Comparison of ENCODE assay signal across 15 mouse cellular contexts in the genomic region with DNA sequence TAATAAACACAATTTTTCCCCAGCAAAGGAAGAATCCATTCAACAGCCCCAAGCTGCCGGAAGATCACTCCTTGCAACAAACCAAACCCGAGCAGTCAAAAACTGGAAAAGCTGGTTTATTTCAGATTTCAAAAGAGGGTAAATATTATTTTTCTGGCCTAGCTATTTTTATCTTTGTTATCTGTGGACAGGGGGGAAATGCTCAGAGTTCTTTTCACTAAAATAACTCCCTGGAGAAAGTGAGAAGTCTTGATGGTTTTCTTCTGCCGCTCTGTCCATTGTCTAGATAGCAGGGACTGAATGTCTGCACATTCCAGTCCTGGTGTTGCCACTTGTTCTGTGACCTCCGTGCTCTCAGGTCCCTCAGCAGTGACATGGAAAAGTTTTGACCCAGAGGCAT. TPM values are rescaled to one million over a fixed set of nuclear protein-coding genes. Genes with fewer than 3 reads are reported as not detected.
DNase-seq lines count a peak whose midpoint lies in the region; ATAC-seq lines count a peak whose summit lies in the region.
"Had no signal": no experiment of that assay in that cellular context is flagged by ENCODE, and none has a peak within 500 bp of the region (broad histone marks: within the 10 kb centered on the region; RNA-seq: fewer than 3 reads in every experiment).

No protein-coding gene starts in this region.

- DNase-seq in kidney, postnatal 25 days = no peak
- no peak for DNase-seq in left cerebral cortex, postnatal 36 days (ENCODE audit: low spot score in 2 of 2)
- no peak for DNase-seq in forebrain, embryonic 14.5 days (ENCODE audit: low spot score)
- DNase-seq: liver, embryonic 13.5 days; right cerebral cortex, postnatal 14 days had no signal

- no peaks in the 10 kb centered on the region for H3K27me3 ChIP-seq in kidney, embryonic 16.5 days (ENCODE audit: insufficient read depth, low read length)
- no peaks in the 10 kb centered on the region for H3K27me3 ChIP-seq in heart, embryonic 15.5 days
- no peaks in the 10 kb centered on the region for H3K27me3 ChIP-seq in lung, embryonic 15.5 days
- H3K27me3 ChIP-seq in stomach, embryonic 16.5 days (ENCODE audit: control insufficient read depth, insufficient read depth, low read length) = no peaks in the 10 kb centered on the region
- H3K27me3 ChIP-seq in forebrain, embryonic 14.5 days (replicated peaks; ENCODE audit: control insufficient read depth, insufficient read depth, low read length) = no peaks in the 10 kb centered on the region
- H3K27me3 ChIP-seq: embryonic facial prominence, embryonic 15.5 days; forebrain, embryonic 12.5 days; liver, embryonic 13.5 days had no signal

- intact Hi-C loops in left cerebral cortex, postnatal 36 days (cut with DNase I) = no loop called here

- H3K27ac ChIP-seq in kidney, embryonic 16.5 days (ENCODE audit: low read length) = peak overlapping the region; percentile 46; the same call in 1 of the 2 replicates
- peak overlapping the region; percentile 14; the same call in 1 of the 2 replicates for H3K27ac ChIP-seq in heart, embryonic 15.5 days
- H3K27ac ChIP-seq in lung, embryonic 15.5 days = peak overlapping the region; percentile 60
- H3K27ac ChIP-seq in stomach, embryonic 16.5 days (ENCODE audit: low read length) = peak overlapping the region; percentile 85
- H3K27ac ChIP-seq in forebrain, embryonic 14.5 days (ENCODE audit: low read depth, low read length) = no peak overlapping the region
- H3K27ac ChIP-seq: embryonic facial prominence, embryonic 15.5 days; forebrain, embryonic 12.5 days; limb, embryonic 10.5 days; liver, embryonic 13.5 days had no signal

- no peak for ATAC-seq in kidney, embryonic 16.5 days (ENCODE audit: low FRiP score, low TSS enrichment)
- 0 out of 2 replicates have a peak, but pooled peaks have one; percentile 31 for ATAC-seq in heart, embryonic 15.5 days (replicated peaks; ENCODE audit: insufficient number of reproducible peaks, insufficient read depth, low FRiP score, low read depth)
- ATAC-seq in lung, embryonic 15.5 days (ENCODE audit: borderline replicate concordance, extremely low read depth, low FRiP score, low TSS enrichment) = no peak; the same call in 1 of the 2 replicates
- ATAC-seq in stomach, embryonic 16.5 days (ENCODE audit: insufficient read depth, low FRiP score) = peak; percentile 72; the same call in 1 of the 2 replicates
- ATAC-seq in forebrain, embryonic 14.5 days = no peak
- ATAC-seq: CD4-positive, CD25-positive, alpha-beta regulatory T cell, adult 4 months had no signal

- H3K4me3 ChIP-seq in kidney, embryonic 16.5 days (ENCODE audit: low read length) = no peak overlapping the region
- no peak overlapping the region for H3K4me3 ChIP-seq in heart, embryonic 15.5 days
- no peak overlapping the region for H3K4me3 ChIP-seq in lung, embryonic 15.5 days
- no peak overlapping the region for H3K4me3 ChIP-seq in stomach, embryonic 16.5 days (replicated peaks; ENCODE audit: low read length)
- no peak overlapping the region for H3K4me3 ChIP-seq in forebrain, embryonic 14.5 days (ENCODE audit: low read depth, low read length)
- H3K4me3 ChIP-seq: embryonic facial prominence, embryonic 15.5 days; forebrain, embryonic 12.5 days; limb, embryonic 10.5 days; liver, embryonic 13.5 days had no signal

- no peaks in the 10 kb centered on the region for H3K4me1 ChIP-seq in kidney, embryonic 16.5 days (ENCODE audit: insufficient read depth, low read length)
- H3K4me1 ChIP-seq in heart, embryonic 15.5 days (replicated peaks) = peaks cover 7% of the 10 kb centered on the region
- H3K4me1 ChIP-seq in lung, embryonic 15.5 days = peaks cover 15% of the 10 kb centered on the region
- H3K4me1 ChIP-seq in stomach, embryonic 16.5 days (ENCODE audit: control insufficient read depth, insufficient read depth, low read length) = peaks cover 27% of the 10 kb centered on the region
- no peaks in the 10 kb centered on the region for H3K4me1 ChIP-seq in forebrain, embryonic 14.5 days (ENCODE audit: control insufficient read depth, insufficient read depth, low read length)
- H3K4me1 ChIP-seq: embryonic facial prominence, embryonic 15.5 days; forebrain, embryonic 12.5 days; limb, embryonic 10.5 days; liver, embryonic 13.5 days had no signal

- 48% methylated on average over 4 of the region's 4 CpGs for WGBS in kidney, embryonic 16.5 days
- 31% methylated on average over 4 of the region's 4 CpGs for WGBS in heart, embryonic 15.5 days
- WGBS in lung, embryonic 15.5 days = 25% methylated on average over 4 of the region's 4 CpGs
- 24% methylated on average over 4 of the region's 4 CpGs for WGBS in stomach, embryonic 16.5 days
- 84% methylated on average over 4 of the region's 4 CpGs for WGBS in forebrain, embryonic 14.5 days

- H3K9me3 ChIP-seq in kidney, embryonic 16.5 days (ENCODE audit: low read length) = no peaks in the 10 kb centered on the region
- no peaks in the 10 kb centered on the region for H3K9me3 ChIP-seq in heart, embryonic 15.5 days (replicated peaks)
- H3K9me3 ChIP-seq in lung, embryonic 15.5 days = no peaks in the 10 kb centered on the region
- H3K9me3 ChIP-seq in stomach, embryonic 16.5 days (replicated peaks; ENCODE audit: control insufficient read depth, low read length) = no peaks in the 10 kb centered on the region
- H3K9me3 ChIP-seq in forebrain, embryonic 14.5 days (replicated peaks; ENCODE audit: control insufficient read depth, low read length) = no peaks in the 10 kb centered on the region
- H3K9me3 ChIP-seq: embryonic facial prominence, embryonic 15.5 days; forebrain, embryonic 12.5 days; limb, embryonic 10.5 days; liver, embryonic 13.5 days had no signal

- no peak overlapping the region for H3K9ac ChIP-seq in kidney, embryonic 16.5 days (replicated peaks; ENCODE audit: low read length)
- H3K9ac ChIP-seq in heart, embryonic 15.5 days = no peak overlapping the region
- H3K9ac ChIP-seq in lung, embryonic 15.5 days = no peak overlapping the region
- no peak overlapping the region; the same call in 1 of the 2 replicates for H3K9ac ChIP-seq in stomach, embryonic 16.5 days (ENCODE audit: low read length)
- H3K9ac ChIP-seq in forebrain, embryonic 14.5 days (ENCODE audit: low read length) = no peak overlapping the region
- H3K9ac ChIP-seq: embryonic facial prominence, embryonic 15.5 days; forebrain, embryonic 12.5 days; liver, embryonic 13.5 days had no signal

- H3K36me3 ChIP-seq in kidney, embryonic 16.5 days (ENCODE audit: insufficient read depth, low read length) = no peaks in the 10 kb centered on the region
- no peaks in the 10 kb centered on the region for H3K36me3 ChIP-seq in heart, embryonic 15.5 days
- H3K36me3 ChIP-seq in lung, embryonic 15.5 days = no peaks in the 10 kb centered on the region
- H3K36me3 ChIP-seq in stomach, embryonic 16.5 days (ENCODE audit: control insufficient read depth, insufficient read depth, low read length) = no peaks in the 10 kb centered on the region
- no peaks in the 10 kb centered on the region for H3K36me3 ChIP-seq in forebrain, embryonic 14.5 days (ENCODE audit: control insufficient read depth, insufficient read depth, low read length)
- H3K36me3 ChIP-seq: embryonic facial prominence, embryonic 15.5 days; forebrain, embryonic 12.5 days; limb, embryonic 10.5 days; liver, embryonic 13.5 days had no signal

- H3K4me2 ChIP-seq in kidney, embryonic 16.5 days (replicated peaks; ENCODE audit: low read depth, low read length) = no peak overlapping the region
- no peak overlapping the region for H3K4me2 ChIP-seq in heart, embryonic 15.5 days
- no peak overlapping the region for H3K4me2 ChIP-seq in lung, embryonic 15.5 days
- no peak overlapping the region for H3K4me2 ChIP-seq in stomach, embryonic 16.5 days (ENCODE audit: low read depth, low read length)
- no peak overlapping the region for H3K4me2 ChIP-seq in forebrain, embryonic 14.5 days (ENCODE audit: low read length)
- H3K4me2 ChIP-seq: embryonic facial prominence, embryonic 15.5 days; forebrain, embryonic 12.5 days; liver, embryonic 13.5 days had no signal

RNA-seq across cellular contexts. Expression of a gene that starts 53.6 kb away (rescaled TPM):
- polyA plus RNA-seq in kidney, embryonic 16.5 days (2015; fragmentation: Nextera tagmentation; extraction: Ambion mirVana) = 1.2 and 1.3 TPM in 2 replicates
- polyA plus RNA-seq in heart, embryonic 15.5 days (2015; fragmentation: Nextera tagmentation; extraction: Ambion mirVana) = 0.67 and 0.70 TPM in 2 replicates
- 1.6 TPM in 2 replicates for polyA plus RNA-seq in lung, embryonic 15.5 days (2015; fragmentation: Nextera tagmentation; extraction: Ambion mirVana)
- polyA plus RNA-seq in stomach, embryonic 16.5 days (2015; fragmentation: Nextera tagmentation; extraction: Ambion mirVana) = 1.1 and 1.2 TPM in 2 replicates
- under 1 TPM; 0.79 to 0.94 TPM for total RNA-seq in left cerebral cortex, postnatal 36 days (2021)
- polyA plus RNA-seq in forebrain, embryonic 14.5 days (2014; fragmentation: Nextera tagmentation; extraction: Ambion mirVana) = 1.8 and 2.0 TPM in 2 replicates
- total RNA-seq: gastrocnemius, adult 8-10 months; neutrophil, adult 5-6 weeks had no signal
- polyA plus RNA-seq: CD4-positive, CD25-positive, alpha-beta regulatory T cell, adult 4 months had no signal

Comparison
In these comparisons a context has a peak if more than half of its experiments do, and no peak if none do; other contexts are left out.
1. ATAC-seq: peak in heart, embryonic 15.5 days (single experiment) and stomach, embryonic 16.5 days (single experiment); none in kidney, embryonic 16.5 days (single experiment), lung, embryonic 15.5 days (single experiment) and forebrain, embryonic 14.5 days (single experiment).